Mouse (Mus musculus): ENCODE measurements around the gene Ppp6r3. TPM values are rescaled to one million over a fixed set of nuclear protein-coding genes. Genes with fewer than 3 reads are reported as not detected.

Gene Ppp6r3
- total and polyA plus RNA-seq, 2 experiments from 2014 or later: 28.6 to 110 TPM

DNA sequence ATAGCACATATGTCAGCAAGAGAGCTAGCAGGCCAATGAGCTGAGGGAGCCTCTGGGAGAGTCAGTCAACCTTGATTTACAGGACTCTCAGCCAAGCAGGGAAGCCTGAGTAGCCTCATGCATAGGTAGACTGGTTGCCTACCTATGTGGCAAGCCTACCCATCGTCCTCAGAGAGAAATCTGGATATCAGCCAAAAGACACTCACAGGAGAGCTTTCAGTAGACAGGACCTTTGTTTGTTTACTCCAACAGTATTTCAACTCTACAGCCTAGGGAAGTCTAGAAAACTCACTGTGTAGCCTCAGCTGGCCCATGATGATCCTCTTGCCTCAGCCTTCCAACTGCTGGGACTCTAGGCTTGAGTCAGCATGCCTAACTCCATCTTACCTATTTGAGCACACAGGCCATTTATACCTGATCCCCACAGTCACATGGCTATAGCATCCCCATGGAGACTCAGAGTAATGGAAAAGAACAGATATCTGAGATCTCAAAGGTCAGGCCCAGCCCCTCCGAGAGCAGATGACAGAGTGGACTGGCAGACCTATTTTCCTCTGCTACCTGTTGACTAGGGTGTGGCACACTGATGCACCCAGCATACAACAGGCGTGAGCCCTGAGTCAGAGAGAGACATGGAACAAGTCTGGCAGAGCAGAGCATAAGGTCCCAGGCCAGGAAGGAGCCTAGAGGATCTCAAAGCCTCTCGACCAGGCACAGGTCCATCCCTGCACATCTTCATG, 37.2 kb upstream of the Ppp6r3 start:
- DNase-seq: no peak
- WGBS: 90% methylated on average over 4 of the region's 4 CpGs

GRCm38 (mm10) chr19:3611730-3612129, 36.2 kb upstream of the Ppp6r3 start:
- Histone ChIP-seq H3K27me3 (ENCODE audit: insufficient read depth, low read length) (no peaks in the 10 kb centered on the region), H3K27ac (ENCODE audit: low read depth, low read length) (no peak overlapping the region), H3K4me2 (ENCODE audit: low read depth) (no peak overlapping the region), H3K9ac (no peak overlapping the region), H3K4me3 (ENCODE audit: low read depth, low read length) (no peak overlapping the region), H3K4me1 (ENCODE audit: insufficient read depth) (no peaks in the 10 kb centered on the region), H3K36me3 (ENCODE audit: insufficient read depth) (peaks cover 18% of the 10 kb centered on the region), H3K9me3 (ENCODE audit: low read length) (no peaks in the 10 kb centered on the region)
- ATAC-seq: no peak
- no peak for DNase-seq
- TF ChIP-seq CTCF (IDR thresholded peaks at IDR 0.05; ENCODE audit: low read depth): no peak
- 92% methylated on average over 8 of the region's 8 CpGs for WGBS

More for the DNA sequence above, 37.2 kb upstream of the Ppp6r3 start:
- Histone ChIP-seq H3K4me1 (ENCODE audit: insufficient read depth) (no peaks in the 10 kb centered on the region), H3K27ac (ENCODE audit: low read depth, low read length) (no peak overlapping the region), H3K36me3 (ENCODE audit: insufficient read depth) (peaks cover 18% of the 10 kb centered on the region), H3K27me3 (ENCODE audit: insufficient read depth, low read length) (no peaks in the 10 kb centered on the region), H3K9ac (no peak overlapping the region), H3K9me3 (ENCODE audit: low read length) (no peaks in the 10 kb centered on the region), H3K4me3 (ENCODE audit: low read depth, low read length) (no peak overlapping the region), H3K4me2 (ENCODE audit: low read depth) (no peak overlapping the region)
- TF ChIP-seq CTCF (IDR thresholded peaks at IDR 0.05; ENCODE audit: low read depth): no peak
- ATAC-seq: no peak

- no peak overlapping the region for H3K4me2 ChIP-seq (ENCODE audit: low read depth)
- H3K4me1 ChIP-seq (ENCODE audit: insufficient read depth): no peaks in the 10 kb centered on the region
- H3K27me3 ChIP-seq (ENCODE audit: insufficient read depth, low read length): no peaks in the 10 kb centered on the region
- no peak overlapping the region for H3K4me3 ChIP-seq (ENCODE audit: low read depth, low read length)
- no peak overlapping the region for H3K9ac ChIP-seq
- 83% methylated on average over 2 of the region's 2 CpGs for WGBS
- peaks cover 18% of the 10 kb centered on the region for H3K36me3 ChIP-seq (ENCODE audit: insufficient read depth)
- DNase-seq: peak; percentile 4
- ATAC-seq: no peak
- H3K27ac ChIP-seq (ENCODE audit: low read depth, low read length): no peak overlapping the region
- no peak for TF ChIP-seq CTCF (IDR thresholded peaks at IDR 0.05; ENCODE audit: low read depth)
- no peaks in the 10 kb centered on the region for H3K9me3 ChIP-seq (ENCODE audit: low read length)
These were observed 35.3 kb upstream of the Ppp6r3 start for GRCm38 (mm10) chr19:3610886-3611285.

GRCm38 (mm10) chr19:3609826-3610225, 34.3 kb upstream of the Ppp6r3 start:
- Histone ChIP-seq H3K27ac (ENCODE audit: low read depth, low read length) (no peak overlapping the region), H3K27me3 (ENCODE audit: insufficient read depth, low read length) (no peaks in the 10 kb centered on the region), H3K9ac (no peak overlapping the region), H3K36me3 (ENCODE audit: insufficient read depth) (peaks cover 14% of the 10 kb centered on the region), H3K4me2 (ENCODE audit: low read depth) (no peak overlapping the region), H3K9me3 (ENCODE audit: low read length) (no peaks in the 10 kb centered on the region), H3K4me1 (ENCODE audit: insufficient read depth) (no peaks in the 10 kb centered on the region), H3K4me3 (ENCODE audit: low read depth, low read length) (no peak overlapping the region)
- 94% methylated on average over 10 of the region's 10 CpGs for WGBS
- no peak for TF ChIP-seq CTCF (IDR thresholded peaks at IDR 0.05; ENCODE audit: low read depth)
- ATAC-seq (no peak), DNase-seq (no peak)

DNA sequence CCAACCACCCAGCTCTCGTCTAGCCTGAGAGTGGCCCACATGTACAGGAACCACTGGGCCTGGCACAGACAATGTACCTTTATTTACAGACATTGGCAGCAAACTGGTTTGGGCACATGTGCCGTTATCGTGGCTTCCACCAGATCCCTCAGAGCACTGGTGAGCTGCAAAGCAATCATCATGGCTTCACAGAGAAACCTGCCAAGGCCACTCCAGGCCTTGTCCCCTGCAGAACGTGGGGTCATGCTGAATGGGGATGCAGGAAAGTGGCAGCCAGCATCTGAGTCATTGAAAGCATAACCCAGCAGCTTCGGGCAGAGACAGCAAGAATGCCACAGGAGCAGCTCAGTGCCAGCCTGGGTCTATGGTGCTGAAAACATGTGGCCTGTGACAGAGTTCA, 18.8 kb upstream of the Ppp6r3 start:
- H3K27ac ChIP-seq (ENCODE audit: low read depth, low read length): no peak overlapping the region
- WGBS: 89% methylated on average over 5 of the region's 5 CpGs
- H3K4me3 ChIP-seq (ENCODE audit: low read depth, low read length): no peak overlapping the region
- no peak overlapping the region for H3K9ac ChIP-seq
- ATAC-seq (no peak), DNase-seq (no peak)
- H3K36me3 ChIP-seq (ENCODE audit: insufficient read depth): peaks cover 26% of the 10 kb centered on the region
- no peak for TF ChIP-seq CTCF (IDR thresholded peaks at IDR 0.05; ENCODE audit: low read depth)
- no peak overlapping the region for H3K4me2 ChIP-seq (ENCODE audit: low read depth)
- no peaks in the 10 kb centered on the region for H3K27me3 ChIP-seq (ENCODE audit: insufficient read depth, low read length)
- H3K9me3 ChIP-seq (ENCODE audit: low read length): no peaks in the 10 kb centered on the region
- H3K4me1 ChIP-seq (ENCODE audit: insufficient read depth): no peaks in the 10 kb centered on the region

- WGBS: 88% methylated on average over 7 of the region's 7 CpGs
- TF ChIP-seq CTCF (IDR thresholded peaks at IDR 0.05; ENCODE audit: low read depth): no peak
- no peak for DNase-seq
- Histone ChIP-seq H3K4me1 (ENCODE audit: insufficient read depth) (no peaks in the 10 kb centered on the region), H3K9me3 (ENCODE audit: low read length) (no peaks in the 10 kb centered on the region), H3K27me3 (ENCODE audit: insufficient read depth, low read length) (no peaks in the 10 kb centered on the region), H3K36me3 (ENCODE audit: insufficient read depth) (peaks cover 26% of the 10 kb centered on the region), H3K27ac (ENCODE audit: low read depth, low read length) (no peak overlapping the region), H3K4me3 (ENCODE audit: low read depth, low read length) (no peak overlapping the region), H3K4me2 (ENCODE audit: low read depth) (no peak overlapping the region), H3K9ac (no peak overlapping the region)
- no peak for ATAC-seq
These were observed 18.0 kb upstream of the Ppp6r3 start for GRCm38 (mm10) chr19:3593379-3594055.

- no peaks in the 10 kb centered on the region for H3K4me1 ChIP-seq (ENCODE audit: insufficient read depth)
- no peak for DNase-seq
- 94% methylated on average over 4 of the region's 4 CpGs for WGBS
- H3K9me3 ChIP-seq (ENCODE audit: low read length): no peaks in the 10 kb centered on the region
- peaks cover 32% of the 10 kb centered on the region for H3K36me3 ChIP-seq (ENCODE audit: insufficient read depth)
- no peak for ATAC-seq
- H3K27me3 ChIP-seq (ENCODE audit: insufficient read depth, low read length): no peaks in the 10 kb centered on the region
- H3K9ac ChIP-seq: no peak overlapping the region
- H3K4me2 ChIP-seq (ENCODE audit: low read depth): no peak overlapping the region
- H3K27ac ChIP-seq (ENCODE audit: low read depth, low read length): no peak overlapping the region
- no peak for TF ChIP-seq CTCF (IDR thresholded peaks at IDR 0.05; ENCODE audit: low read depth)
- no peak overlapping the region for H3K4me3 ChIP-seq (ENCODE audit: low read depth, low read length)
These were observed 14.4 kb upstream of the Ppp6r3 start for GRCm38 (mm10) chr19:3589968-3590367.

Data from forebrain, postnatal 0 days (tissue).